Mouse (Mus musculus): Measurements from ENCODE around the gene Dgkq. TPM values are rescaled to one million over a fixed set of nuclear protein-coding genes. Genes with fewer than 3 reads are reported as not detected.

The Dgkq gene
- polyA plus RNA-seq (2015; fragmentation: Nextera tagmentation; extraction: Ambion mirVana), result 14.2 and 14.6 TPM in 2 replicates

GRCm38 (mm10) chr5:108668977-108669936 is at the start of gene Dgkq:
Gene Dgkq, minus strand, starts transcription at chr5:108669672.
- Histone ChIP-seq H3K4me3 (ENCODE audit: low read length) (peak within 1 kb of the TSS; percentile 56), H3K9ac (replicated peaks; ENCODE audit: low read length) (peak within 1 kb of the TSS; percentile 81), H3K4me2 (replicated peaks; ENCODE audit: low read depth, low read length) (peak within 1 kb of the TSS; percentile 72), H3K36me3 (ENCODE audit: insufficient read depth, low read length) (peaks cover 10% of the 10 kb centered on the region; the same call in 1 of the 2 replicates), H3K9me3 (ENCODE audit: low read length) (no peaks in the 10 kb centered on the region), H3K27me3 (ENCODE audit: insufficient read depth, low read length) (no peaks in the 10 kb centered on the region), H3K27ac (ENCODE audit: low read length) (peak within 1 kb of the TSS; percentile 76), H3K4me1 (ENCODE audit: insufficient read depth, low read length) (peaks cover 15% of the 10 kb centered on the region)
- peak; percentile 87 for ATAC-seq (ENCODE audit: low FRiP score, low TSS enrichment)
- WGBS, result 6% methylated on average over 42 of the region's 43 CpGs

DNA sequence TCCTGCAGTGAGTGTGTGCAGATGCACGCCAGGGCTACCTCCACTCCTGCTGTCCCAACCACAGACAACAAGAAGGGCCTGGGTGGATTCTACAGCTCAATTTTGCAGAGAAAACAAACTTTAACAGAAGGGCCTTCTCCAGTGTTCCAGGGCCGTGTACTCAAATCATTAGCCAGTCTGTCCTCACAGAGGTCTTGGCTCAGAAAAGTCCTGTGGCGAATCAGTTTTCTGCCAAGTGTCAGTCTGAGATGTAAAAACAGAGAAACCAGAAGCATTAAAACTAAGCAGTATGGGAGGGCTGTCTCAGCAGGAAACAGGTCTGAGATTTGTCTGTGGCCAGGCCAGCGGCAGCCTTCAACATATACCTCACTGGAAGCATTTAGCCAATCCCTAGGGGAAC is 48.6 kb upstream of the Dgkq start:
- Histone ChIP-seq H3K9ac (replicated peaks; ENCODE audit: low read length) (no peak overlapping the region), H3K4me2 (replicated peaks; ENCODE audit: low read depth, low read length) (no peak overlapping the region), H3K27me3 (ENCODE audit: insufficient read depth, low read length) (no peaks in the 10 kb centered on the region), H3K4me3 (ENCODE audit: low read length) (no peak overlapping the region), H3K36me3 (ENCODE audit: insufficient read depth, low read length) (no peaks in the 10 kb centered on the region), H3K9me3 (ENCODE audit: low read length) (no peaks in the 10 kb centered on the region), H3K4me1 (ENCODE audit: insufficient read depth, low read length) (no peaks in the 10 kb centered on the region), H3K27ac (ENCODE audit: low read length) (no peak overlapping the region)
- 39% methylated on average over 4 of the region's 4 CpGs for WGBS
- ATAC-seq (ENCODE audit: low FRiP score, low TSS enrichment), result peak; percentile 44; the same call in 1 of the 2 replicates

- no peaks in the 10 kb centered on the region for H3K4me1 ChIP-seq (ENCODE audit: insufficient read depth, low read length)
- H3K27me3 ChIP-seq (ENCODE audit: insufficient read depth, low read length), result no peaks in the 10 kb centered on the region
- H3K4me3 ChIP-seq (ENCODE audit: low read length), result no peak overlapping the region
- no peak for ATAC-seq (ENCODE audit: low FRiP score, low TSS enrichment)
- no peak overlapping the region for H3K4me2 ChIP-seq (replicated peaks; ENCODE audit: low read depth, low read length)
- WGBS, result 73% methylated on average over 1 of the region's 1 CpGs
- H3K36me3 ChIP-seq (ENCODE audit: insufficient read depth, low read length), result no peaks in the 10 kb centered on the region
- H3K27ac ChIP-seq (ENCODE audit: low read length), result no peak overlapping the region
- H3K9ac ChIP-seq (replicated peaks; ENCODE audit: low read length), result no peak overlapping the region
- H3K9me3 ChIP-seq (ENCODE audit: low read length), result no peaks in the 10 kb centered on the region
These were observed 46.5 kb upstream of the Dgkq start for GRCm38 (mm10) chr5:108715974-108716373.

DNA sequence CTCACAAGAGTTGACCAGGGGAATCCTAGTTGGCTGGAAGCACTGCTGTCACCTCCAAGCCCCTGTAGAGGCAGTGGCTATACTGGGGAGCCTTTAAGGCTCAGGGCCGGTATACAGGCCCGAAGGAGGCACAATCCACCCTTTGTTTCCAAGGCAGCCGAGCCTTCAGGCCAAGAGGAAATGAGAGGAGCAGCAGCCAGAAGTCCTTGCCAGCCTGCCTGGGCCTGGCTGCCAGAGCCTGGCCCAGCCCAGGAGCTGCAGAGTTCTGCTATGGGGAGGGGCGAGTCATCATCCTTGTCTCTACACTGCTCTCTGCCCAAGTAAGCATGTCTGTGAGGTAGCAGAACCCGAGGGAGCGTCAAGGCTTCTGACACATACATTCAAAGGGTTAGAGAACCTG is 44.7 kb upstream of the Dgkq start:
- Histone ChIP-seq H3K9ac (replicated peaks; ENCODE audit: low read length) (no peak overlapping the region), H3K4me3 (ENCODE audit: low read length) (no peak overlapping the region), H3K9me3 (ENCODE audit: low read length) (no peaks in the 10 kb centered on the region), H3K4me2 (replicated peaks; ENCODE audit: low read depth, low read length) (no peak overlapping the region), H3K27ac (ENCODE audit: low read length) (no peak overlapping the region), H3K4me1 (ENCODE audit: insufficient read depth, low read length) (no peaks in the 10 kb centered on the region), H3K36me3 (ENCODE audit: insufficient read depth, low read length) (no peaks in the 10 kb centered on the region), H3K27me3 (ENCODE audit: insufficient read depth, low read length) (no peaks in the 10 kb centered on the region)
- ATAC-seq (ENCODE audit: low FRiP score, low TSS enrichment), result no peak
- 52% methylated on average over 6 of the region's 6 CpGs for WGBS

GRCm38 (mm10) chr5:108713691-108714090 is 44.2 kb upstream of the Dgkq start:
- Histone ChIP-seq H3K4me2 (replicated peaks; ENCODE audit: low read depth, low read length) (no peak overlapping the region), H3K9ac (replicated peaks; ENCODE audit: low read length) (no peak overlapping the region), H3K4me3 (ENCODE audit: low read length) (no peak overlapping the region), H3K36me3 (ENCODE audit: insufficient read depth, low read length) (no peaks in the 10 kb centered on the region), H3K4me1 (ENCODE audit: insufficient read depth, low read length) (no peaks in the 10 kb centered on the region), H3K9me3 (ENCODE audit: low read length) (no peaks in the 10 kb centered on the region), H3K27ac (ENCODE audit: low read length) (no peak overlapping the region), H3K27me3 (ENCODE audit: insufficient read depth, low read length) (no peaks in the 10 kb centered on the region)
- no peak for ATAC-seq (ENCODE audit: low FRiP score, low TSS enrichment)

DNA sequence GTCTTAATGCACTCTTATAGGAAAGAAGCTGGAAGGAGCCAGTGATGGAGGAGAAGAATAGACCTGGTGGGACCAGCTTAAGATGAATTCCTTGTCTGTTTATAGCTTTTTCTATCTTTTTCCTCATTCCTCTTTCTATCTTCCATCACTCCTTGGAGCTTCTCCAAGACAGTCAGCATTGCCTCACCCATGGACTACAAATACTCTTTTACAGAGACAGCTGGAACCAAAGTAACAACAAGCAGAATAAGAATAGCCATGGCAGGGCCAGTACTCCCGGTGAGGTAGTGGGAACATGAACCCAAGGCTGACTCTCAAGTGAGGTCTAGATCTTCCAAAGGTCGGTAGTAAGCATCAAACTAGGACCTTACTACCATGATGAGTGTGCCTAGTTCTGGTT is 43.6 kb upstream of the Dgkq start:
- 0 out of 2 replicates have a peak, but pooled peaks cover 3% of the 10 kb centered on the region for H3K36me3 ChIP-seq (ENCODE audit: insufficient read depth, low read length)
- H3K27me3 ChIP-seq (ENCODE audit: insufficient read depth, low read length), result no peaks in the 10 kb centered on the region
- H3K27ac ChIP-seq (ENCODE audit: low read length), result no peak overlapping the region
- no peak overlapping the region for H3K4me3 ChIP-seq (ENCODE audit: low read length)
- WGBS, result 83% methylated on average over 2 of the region's 2 CpGs
- no peak overlapping the region for H3K4me2 ChIP-seq (replicated peaks; ENCODE audit: low read depth, low read length)
- H3K4me1 ChIP-seq (ENCODE audit: insufficient read depth, low read length), result no peaks in the 10 kb centered on the region
- ATAC-seq (ENCODE audit: low FRiP score, low TSS enrichment), result no peak
- no peak overlapping the region for H3K9ac ChIP-seq (replicated peaks; ENCODE audit: low read length)
- no peaks in the 10 kb centered on the region for H3K9me3 ChIP-seq (ENCODE audit: low read length)

DNA sequence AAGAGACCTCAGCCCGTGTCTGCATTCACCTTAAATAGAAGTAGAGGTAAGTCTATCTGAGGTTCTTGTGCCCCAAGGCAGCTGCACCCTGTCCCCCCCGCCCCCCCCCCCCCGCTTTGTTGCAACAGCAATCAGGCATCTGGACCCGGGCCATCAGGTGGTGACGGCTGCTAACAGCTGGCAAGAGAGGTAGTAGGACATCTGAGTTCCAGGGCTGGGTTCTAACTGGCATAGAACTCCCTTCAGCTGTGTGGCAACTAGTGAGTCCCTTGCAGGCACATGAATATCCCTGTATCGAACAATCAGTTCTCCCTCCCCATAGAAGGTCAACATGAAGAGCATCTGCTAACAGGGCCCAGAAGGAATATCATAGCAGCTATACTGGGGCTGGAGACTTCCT is 42.5 kb upstream of the Dgkq start:
- no peak for ATAC-seq (ENCODE audit: low FRiP score, low TSS enrichment)
- Histone ChIP-seq H3K36me3 (ENCODE audit: insufficient read depth, low read length) (0 out of 2 replicates have a peak, but pooled peaks cover 4% of the 10 kb centered on the region), H3K27me3 (ENCODE audit: insufficient read depth, low read length) (no peaks in the 10 kb centered on the region), H3K9me3 (ENCODE audit: low read length) (no peaks in the 10 kb centered on the region), H3K4me1 (ENCODE audit: insufficient read depth, low read length) (no peaks in the 10 kb centered on the region), H3K27ac (ENCODE audit: low read length) (no peak overlapping the region), H3K9ac (replicated peaks; ENCODE audit: low read length) (no peak overlapping the region), H3K4me2 (replicated peaks; ENCODE audit: low read depth, low read length) (no peak overlapping the region), H3K4me3 (ENCODE audit: low read length) (no peak overlapping the region)
- whole genome bisulfite sequencing, result 83% methylated on average over 6 of the region's 6 CpGs

- WGBS, result 45% methylated on average over 6 of the region's 6 CpGs
These were observed 39.7 kb upstream of the Dgkq start for GRCm38 (mm10) chr5:108708981-108709731.

GRCm38 (mm10) chr5:108708419-108708818 is 38.9 kb upstream of the Dgkq start:
- no peak overlapping the region for H3K4me3 ChIP-seq (ENCODE audit: low read length)
- H3K4me1 ChIP-seq (ENCODE audit: insufficient read depth, low read length), result peaks cover 9% of the 10 kb centered on the region
- H3K9me3 ChIP-seq (ENCODE audit: low read length), result no peaks in the 10 kb centered on the region
- no peak for ATAC-seq (ENCODE audit: low FRiP score, low TSS enrichment)
- peaks cover 27% of the 10 kb centered on the region for H3K36me3 ChIP-seq (ENCODE audit: insufficient read depth, low read length)
- 92% methylated on average over 1 of the region's 1 CpGs for WGBS
- H3K4me2 ChIP-seq (replicated peaks; ENCODE audit: low read depth, low read length), result no peak overlapping the region
- H3K9ac ChIP-seq (replicated peaks; ENCODE audit: low read length), result no peak overlapping the region
- no peaks in the 10 kb centered on the region for H3K27me3 ChIP-seq (ENCODE audit: insufficient read depth, low read length)
- no peak overlapping the region for H3K27ac ChIP-seq (ENCODE audit: low read length)

More at GRCm38 (mm10) chr5:108708981-108709731, 39.7 kb upstream of the Dgkq start:
- Histone ChIP-seq H3K4me2 (replicated peaks; ENCODE audit: low read depth, low read length) (no peak overlapping the region), H3K9me3 (ENCODE audit: low read length) (no peaks in the 10 kb centered on the region), H3K4me1 (ENCODE audit: insufficient read depth, low read length) (peaks cover 2% of the 10 kb centered on the region; the same call in 1 of the 2 replicates), H3K9ac (replicated peaks; ENCODE audit: low read length) (no peak overlapping the region), H3K36me3 (ENCODE audit: insufficient read depth, low read length) (peaks cover 27% of the 10 kb centered on the region), H3K4me3 (ENCODE audit: low read length) (no peak overlapping the region), H3K27ac (ENCODE audit: low read length) (no peak overlapping the region), H3K27me3 (ENCODE audit: insufficient read depth, low read length) (no peaks in the 10 kb centered on the region)
- ATAC-seq (ENCODE audit: low FRiP score, low TSS enrichment), result no peak
